Mouse (Mus musculus) bone marrow, adult 2 months (tissue): ENCODE measurements around the gene D13Ertd608e.

Experiments used
- CTCF ChIP-seq: fragments of 200-500 bp; IDR thresholded peaks from 2 replicates; pipeline ENCODE4 v1.5.1; 2011; ENCODE audit warnings: low read length, control low read depth; ENCODE audit not compliant: control insufficient read depth, insufficient read depth
- POLR2A ChIP-seq: fragments of 200-500 bp; IDR thresholded peaks from 2 replicates; pipeline ENCODE4 v1.6.1; 2011; ENCODE audit warnings: low read depth, mild to moderate bottlenecking, control low read depth, low read length, borderline replicate concordance; ENCODE audit not compliant: control insufficient read depth

- no peak for TF ChIP-seq CTCF
- peak; percentile 32; the same call in 1 of the 2 replicates for TF ChIP-seq POLR2A
Measured at GRCm38 (mm10) chr13:119789851-119790717, 45.7 kb upstream of the D13Ertd608e start.
